Mouse (Mus musculus) embryonic facial prominence, embryonic 12.5 days (tissue): ENCODE results near the gene Prss46. TPM values are rescaled to one million over a fixed set of nuclear protein-coding genes. Genes with fewer than 3 reads are reported as not detected.
"Not testable (repeated sequence)": the region's sequence is repeated elsewhere in the genome, so short reads cannot be mapped to it uniquely, and the experiment has no call there.

Experiments
- ATAC-seq: fragments of 200-750 bp; cut with Nextera tagmentation; 2 replicates; pipeline ENCODE4 v1.8.0; 2017; ENCODE audit not compliant: insufficient number of reproducible peaks, insufficient read depth, low FRiP score, low TSS enrichment
- H3K27ac ChIP-seq: fragments of 300-500 bp; sonication (generic); 2 replicates; pipeline ENCODE4 v1.5.1; 2016; ENCODE audit warnings: mild to moderate bottlenecking
- H3K27me3 ChIP-seq: fragments of 300-500 bp; sonication (generic); 2 replicates; pipeline ENCODE4 v1.6.1; 2016; ENCODE audit warnings: mild to moderate bottlenecking, moderate library complexity
- H3K36me3 ChIP-seq: fragments of 300-500 bp; sonication (generic); 2 replicates; pipeline ENCODE4 v1.6.1; 2016; ENCODE audit warnings: mild to moderate bottlenecking
- H3K4me1 ChIP-seq: fragments of 300-500 bp; sonication (generic); 2 replicates; pipeline ENCODE4 v1.6.1; 2016
- H3K4me2 ChIP-seq: fragments of 300-500 bp; sonication (generic); replicated peaks from 2 replicates; pipeline ENCODE4 v1.6.1; 2016; ENCODE audit warnings: mild to moderate bottlenecking, moderate library complexity
- H3K4me3 ChIP-seq: fragments of 300-500 bp; sonication (generic); 2 replicates; pipeline ENCODE4 v1.5.1; 2016; ENCODE audit warnings: mild to moderate bottlenecking
- H3K9ac ChIP-seq: fragments of 300-500 bp; sonication (generic); 2 replicates; pipeline ENCODE4 v1.6.1; 2016; ENCODE audit warnings: mild to moderate bottlenecking, moderate library complexity
- H3K9me3 ChIP-seq: fragments of 300-500 bp; sonication (generic); 2 replicates; pipeline ENCODE4 v1.6.1; 2016; ENCODE audit warnings: mild to moderate bottlenecking, moderate library complexity
- WGBS: fragments of 180-500 bp; shearing (Covaris S2); methylation state at CpG from one replicate; pipeline ENCODE4 v1.1.7; 2016; 5-methylcytosine and 5-hydroxymethylcytosine counted together
- polyA plus RNA-seq: library from polyadenylated mRNA; unstranded; fragments of >200 nt; fragmentation: Nextera tagmentation; extraction: Ambion mirVana; gene quantifications from 2 replicates; pipeline ENCODE4 v1.2.1, GENCODE M21; 2016

Gene Prss46
- not detected in 2 replicates for polyA plus RNA-seq

- Histone ChIP-seq H3K9ac (no peak within 1 kb of the TSS), H3K4me2 (no peak within 1 kb of the TSS), H3K4me3 (no peak within 1 kb of the TSS), H3K4me1 (no peaks in the 10 kb centered on the region), H3K27ac (no peak within 1 kb of the TSS), H3K9me3 (no peaks in the 10 kb centered on the region), H3K36me3 (no peaks in the 10 kb centered on the region), H3K27me3 (no peaks in the 10 kb centered on the region)
- no peak for ATAC-seq
- WGBS: 84% methylated on average over 10 of the region's 10 CpGs
Measured at GRCm38 (mm10) chr9:110844206-110844605, at the start of gene Prss46. Prss46 (plus strand) TSS chr9:110844506.

DNA sequence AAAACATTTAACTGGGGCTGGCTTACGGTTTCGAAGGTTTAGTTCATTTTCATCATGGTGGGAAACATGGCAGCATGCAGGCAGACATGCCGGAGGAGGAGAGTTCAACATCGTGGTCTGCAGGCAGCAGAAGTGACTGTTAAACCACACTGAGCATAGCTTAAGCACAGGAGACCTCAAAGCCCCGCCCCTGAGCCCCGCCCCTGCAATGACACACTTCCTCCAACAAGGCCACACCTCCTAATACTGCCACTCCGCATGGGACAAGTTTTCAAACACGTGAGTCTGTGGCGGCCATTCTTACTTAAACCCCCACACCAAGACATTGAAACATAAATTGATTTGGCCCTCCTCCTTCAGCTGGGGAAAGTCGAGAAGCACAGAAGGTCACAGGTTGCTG lies 47.3 kb upstream of the Prss46 start:
- H3K4me2 ChIP-seq: no peak overlapping the region
- H3K4me1 ChIP-seq: no peaks in the 10 kb centered on the region
- no peaks in the 10 kb centered on the region for H3K36me3 ChIP-seq
- H3K9ac ChIP-seq: no peak overlapping the region
- H3K27me3 ChIP-seq: no peaks in the 10 kb centered on the region
- no peak overlapping the region for H3K27ac ChIP-seq
- no peaks in the 10 kb centered on the region for H3K9me3 ChIP-seq
- H3K4me3 ChIP-seq: no peak overlapping the region
- 86% methylated on average over 10 of the region's 10 CpGs for WGBS
- ATAC-seq: no peak

- Histone ChIP-seq H3K36me3 (no peaks in the 10 kb centered on the region), H3K4me3 (no peak within 1 kb of the TSS), H3K27me3 (no peaks in the 10 kb centered on the region), H3K4me2 (no peak within 1 kb of the TSS), H3K27ac (no peak within 1 kb of the TSS), H3K9ac (no peak within 1 kb of the TSS), H3K9me3 (no peaks in the 10 kb centered on the region), H3K4me1 (no peaks in the 10 kb centered on the region)
- 92% methylated on average over 14 of the region's 14 CpGs for WGBS
- ATAC-seq: no peak
Measured at GRCm38 (mm10) chr9:110797866-110798265, 46.4 kb upstream of the Prss46 start, which contains the start of gene Prss42. Prss42 (plus strand) TSS chr9:110798166.

DNA sequence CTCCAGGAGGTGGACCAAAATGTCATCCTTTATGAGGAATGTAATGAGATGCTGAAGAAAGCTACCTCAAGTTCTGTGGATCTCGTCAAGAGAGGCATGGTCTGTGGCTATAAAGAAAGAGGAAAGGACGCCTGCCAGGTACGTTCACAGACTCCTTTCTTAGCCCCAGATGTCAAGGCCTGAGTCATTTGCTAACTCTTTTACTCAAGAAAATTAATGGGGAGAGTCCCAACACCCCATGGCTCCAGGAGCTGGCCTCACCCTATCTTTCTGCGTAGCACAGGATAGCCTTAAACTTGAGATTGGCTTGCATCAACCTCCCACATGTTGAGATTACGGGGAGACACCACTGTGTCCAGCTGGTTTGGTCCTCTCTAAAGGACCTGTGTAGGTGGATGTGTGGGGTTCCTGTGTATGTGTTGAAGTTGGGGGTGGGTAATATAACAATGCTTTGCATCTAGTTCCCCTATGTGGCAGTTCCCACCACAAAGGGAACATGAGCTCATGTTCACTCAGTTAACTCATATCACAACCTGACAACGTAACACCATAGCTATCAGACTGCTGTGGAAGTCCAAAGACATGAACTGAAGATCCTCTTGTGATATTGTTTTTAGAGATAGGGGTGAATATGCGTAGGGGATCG lies 43.3 kb upstream of the Prss46 start:
- 91% methylated on average over 8 of the region's 8 CpGs for WGBS
- Histone ChIP-seq H3K4me1 (no peaks in the 10 kb centered on the region), H3K4me3 (no peak overlapping the region), H3K4me2 (no peak overlapping the region), H3K9me3 (no peaks in the 10 kb centered on the region), H3K9ac (no peak overlapping the region), H3K36me3 (no peaks in the 10 kb centered on the region), H3K27me3 (no peaks in the 10 kb centered on the region), H3K27ac (no peak overlapping the region)
- ATAC-seq: no peak

DNA sequence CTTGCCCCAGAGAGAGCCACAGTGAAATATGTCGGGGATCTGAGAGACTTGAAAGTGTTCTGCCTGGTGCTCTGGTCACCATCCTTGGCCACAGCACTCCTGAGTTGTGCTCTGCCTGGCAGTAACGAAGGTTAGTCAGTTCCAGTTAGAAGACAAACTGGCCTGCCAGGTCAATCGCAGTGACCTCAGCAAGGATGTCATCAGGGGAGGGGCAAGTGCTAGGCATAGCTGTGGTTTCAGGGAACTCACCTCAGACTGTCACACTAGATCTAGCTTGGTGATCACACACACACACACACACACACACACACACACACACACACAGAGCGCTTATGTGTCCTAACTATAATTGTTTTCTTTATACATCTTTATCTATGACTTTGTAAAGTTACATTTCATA lies 41.0 kb upstream of the Prss46 start:
- Histone ChIP-seq H3K9ac (no peak overlapping the region), H3K4me1 (no peaks in the 10 kb centered on the region), H3K27me3 (no peaks in the 10 kb centered on the region), H3K9me3 (no peaks in the 10 kb centered on the region), H3K4me3 (no peak overlapping the region), H3K27ac (no peak overlapping the region), H3K4me2 (no peak overlapping the region), H3K36me3 (no peaks in the 10 kb centered on the region)
- WGBS: 67% methylated on average over 4 of the region's 4 CpGs
- no peak for ATAC-seq

- Histone ChIP-seq H3K4me3 (no peak overlapping the region), H3K27me3 (no peaks in the 10 kb centered on the region), H3K27ac (no peak overlapping the region), H3K36me3 (no peaks in the 10 kb centered on the region), H3K9ac (no peak overlapping the region), H3K9me3 (no peaks in the 10 kb centered on the region), H3K4me2 (no peak overlapping the region), H3K4me1 (no peaks in the 10 kb centered on the region)
- WGBS: 81% methylated on average over 4 of the region's 4 CpGs
- no peak for ATAC-seq
Measured at GRCm38 (mm10) chr9:110810051-110810450, 34.3 kb upstream of the Prss46 start.

DNA sequence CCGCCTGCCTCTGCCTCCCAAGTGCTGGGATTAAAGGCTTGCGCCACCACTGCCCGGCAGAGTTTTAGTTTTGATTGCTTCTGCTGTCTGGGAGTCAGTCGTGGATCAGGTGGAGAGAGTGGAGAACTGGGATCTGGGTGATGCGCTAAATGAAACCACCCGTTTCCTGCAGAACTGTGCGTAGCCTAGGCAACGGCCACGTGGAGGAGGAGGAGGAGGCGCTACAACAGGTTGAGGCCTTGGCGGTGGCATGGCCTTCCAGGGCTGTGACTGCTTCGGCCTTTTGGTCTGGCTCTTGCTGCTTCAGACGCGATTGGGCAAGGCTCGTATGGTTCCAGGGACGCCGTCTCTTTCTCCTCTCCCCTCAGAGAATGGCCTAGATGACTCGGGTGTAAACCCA lies 30.5 kb upstream of the Prss46 start, which contains the start of gene Prss44:
Gene Prss44, plus strand, starts transcription at position 206 of the 400 bp plus-strand sequence.
- no peak within 1 kb of the TSS for H3K27ac ChIP-seq
- no peaks in the 10 kb centered on the region for H3K36me3 ChIP-seq
- H3K9ac ChIP-seq: no peak within 1 kb of the TSS
- 64% methylated on average over 18 of the region's 18 CpGs for WGBS
- H3K27me3 ChIP-seq: no peaks in the 10 kb centered on the region
- ATAC-seq: no peak
- H3K4me1 ChIP-seq: no peaks in the 10 kb centered on the region
- H3K4me3 ChIP-seq: no peak within 1 kb of the TSS
- H3K9me3 ChIP-seq: no peaks in the 10 kb centered on the region
- H3K4me2 ChIP-seq: no peak within 1 kb of the TSS

GRCm38 (mm10) chr9:110820546-110820945 lies 23.8 kb upstream of the Prss46 start:
- H3K9ac ChIP-seq, H3K9me3 ChIP-seq, ATAC-seq, H3K27me3 ChIP-seq, H3K27ac ChIP-seq, H3K36me3 ChIP-seq, H3K4me2 ChIP-seq, H3K4me1 ChIP-seq, H3K4me3 ChIP-seq: not testable (repeated sequence)

GRCm38 (mm10) chr9:110821436-110821835 lies 22.9 kb upstream of the Prss46 start:
- H3K9me3 ChIP-seq: no peaks in the 10 kb centered on the region
- no peak overlapping the region for H3K9ac ChIP-seq
- H3K4me3 ChIP-seq: no peak overlapping the region
- H3K27me3 ChIP-seq: no peaks in the 10 kb centered on the region
- 88% methylated on average over 7 of the region's 7 CpGs for WGBS
- H3K27ac ChIP-seq: no peak overlapping the region
- no peak for ATAC-seq
- H3K4me2 ChIP-seq: no peak overlapping the region
- H3K4me1 ChIP-seq: no peaks in the 10 kb centered on the region
- H3K36me3 ChIP-seq: no peaks in the 10 kb centered on the region

- Histone ChIP-seq H3K27me3 (peaks cover 5% of the 10 kb centered on the region; the same call in 1 of the 2 replicates), H3K9ac (no peak overlapping the region), H3K9me3 (no peaks in the 10 kb centered on the region), H3K36me3 (no peaks in the 10 kb centered on the region), H3K27ac (no peak overlapping the region), H3K4me3 (no peak overlapping the region), H3K4me2 (no peak overlapping the region), H3K4me1 (no peaks in the 10 kb centered on the region)
- 77% methylated on average over 4 of the region's 4 CpGs for WGBS
- ATAC-seq: no peak
Measured at GRCm38 (mm10) chr9:110825426-110825825, 18.9 kb upstream of the Prss46 start.

DNA sequence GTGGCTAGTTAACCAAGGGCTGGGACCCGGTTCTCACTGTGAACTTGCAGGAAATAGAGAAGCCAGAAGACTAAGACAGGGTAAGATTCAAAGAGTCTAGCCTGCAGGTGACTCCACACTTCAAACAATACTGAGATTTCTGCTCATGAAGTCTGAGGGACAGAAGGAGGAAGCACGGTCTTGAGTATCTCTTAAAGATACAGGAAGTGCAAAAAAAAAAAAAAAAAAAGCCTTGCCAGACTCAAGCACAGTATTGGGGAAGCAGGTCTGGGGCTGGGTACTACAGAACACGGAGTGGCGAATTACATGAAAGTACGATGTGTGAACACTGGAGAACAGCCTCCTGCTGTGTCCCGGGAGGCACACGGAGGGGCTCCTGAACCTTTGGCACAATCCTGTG lies 18.5 kb upstream of the Prss46 start:
- Histone ChIP-seq H3K4me2 (no peak overlapping the region), H3K4me3 (no peak overlapping the region), H3K9ac (no peak overlapping the region), H3K27me3 (peaks cover 5% of the 10 kb centered on the region; the same call in 1 of the 2 replicates), H3K27ac (no peak overlapping the region), H3K4me1 (no peaks in the 10 kb centered on the region), H3K36me3 (no peaks in the 10 kb centered on the region), H3K9me3 (no peaks in the 10 kb centered on the region)
- ATAC-seq: no peak
- WGBS: 72% methylated on average over 7 of the region's 7 CpGs

DNA sequence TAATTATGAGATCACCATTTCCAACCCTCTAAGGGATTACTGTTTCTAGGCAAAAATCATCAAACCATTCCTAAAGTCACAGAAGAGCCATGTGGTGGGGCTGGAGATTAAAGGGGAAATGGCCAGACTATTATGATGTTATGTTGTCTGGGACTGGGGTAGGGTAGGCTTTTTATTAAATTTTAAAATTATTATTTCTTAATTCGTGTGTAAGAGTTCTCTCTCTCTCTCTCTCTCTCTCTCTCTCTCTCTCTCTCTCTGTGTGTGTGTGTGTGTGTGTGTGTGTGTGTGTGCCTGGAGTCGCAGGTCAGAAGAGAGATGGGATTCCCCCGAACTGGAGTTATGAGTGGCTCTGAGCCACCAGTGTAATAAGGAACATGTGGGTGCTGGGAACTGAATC lies 17.9 kb upstream of the Prss46 start, which contains the start of gene Prss43:
Gene Prss43, plus strand, starts transcription at position 301 of the 400 bp plus-strand sequence.
- Histone ChIP-seq H3K27ac (no peak within 1 kb of the TSS), H3K27me3 (peaks cover 5% of the 10 kb centered on the region; the same call in 1 of the 2 replicates), H3K4me2 (no peak within 1 kb of the TSS), H3K4me3 (no peak within 1 kb of the TSS), H3K9me3 (no peaks in the 10 kb centered on the region), H3K9ac (no peak within 1 kb of the TSS), H3K36me3 (no peaks in the 10 kb centered on the region), H3K4me1 (no peaks in the 10 kb centered on the region)
- 63% methylated on average over 3 of the region's 3 CpGs for WGBS
- ATAC-seq: no peak
